Mouse (Mus musculus): ENCODE results near the gene Parp1.

The Parp1 gene

DNA sequence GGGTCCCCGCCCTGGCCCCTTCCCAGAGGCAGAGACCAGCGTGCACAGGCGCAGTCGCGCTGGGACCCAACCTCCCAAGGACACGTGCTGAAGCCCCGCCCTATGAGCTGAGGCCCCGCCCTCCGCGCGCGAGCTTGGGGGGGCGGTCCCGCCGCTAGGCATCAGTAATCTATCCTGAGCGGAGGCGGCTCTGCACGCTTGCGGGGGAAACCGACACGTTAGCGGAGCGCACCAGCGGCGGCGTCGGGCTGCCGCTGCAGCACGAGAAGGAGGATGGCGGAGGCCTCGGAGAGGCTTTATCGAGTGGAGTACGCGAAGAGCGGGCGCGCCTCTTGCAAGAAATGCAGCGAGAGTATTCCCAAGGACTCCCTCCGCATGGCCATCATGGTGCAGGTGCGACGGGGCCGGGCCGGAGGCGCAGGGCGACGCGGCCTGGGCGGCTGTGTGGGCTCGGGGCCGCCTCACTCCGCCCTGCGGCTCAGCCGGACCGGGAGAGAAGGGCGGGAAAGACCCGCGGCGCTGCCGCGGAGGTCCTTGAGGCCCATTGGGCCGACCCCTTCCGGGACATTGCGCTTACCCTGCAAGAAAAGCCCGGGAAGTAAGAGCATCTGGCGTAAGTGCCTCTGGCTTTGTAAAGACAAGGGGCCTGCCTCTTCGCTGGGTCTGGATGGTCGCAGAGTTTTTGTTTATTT, at the start of gene Parp1:
Gene Parp1 (plus strand): TSS at position 164 of the 692 bp plus-strand sequence.
- peak; percentile 98 for DNase-seq (ENCODE audit: low spot score in 2 of 2)

DNA sequence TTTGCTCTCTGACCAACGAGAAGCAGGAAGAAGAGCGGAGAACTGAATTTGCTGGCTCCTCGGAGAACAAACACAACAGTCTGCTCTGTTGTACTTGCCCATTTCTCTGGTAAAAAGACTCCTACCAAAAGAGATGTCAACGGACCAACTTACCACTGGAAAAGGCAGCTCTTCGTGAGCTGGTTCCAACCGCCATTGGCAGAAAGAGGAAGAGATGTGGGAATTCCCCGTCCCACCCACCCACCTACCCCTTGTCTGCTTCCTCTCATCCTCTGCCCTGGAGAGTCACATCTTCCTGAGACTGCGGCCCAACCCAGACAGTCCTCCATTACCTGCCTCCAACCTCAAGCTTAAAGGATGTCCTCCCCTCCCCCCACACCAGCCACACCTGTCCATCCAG, 49.2 kb upstream of the Parp1 start:
- DNase-seq (ENCODE audit: low spot score in 2 of 2), result no peak

- peak; percentile 81 to 85 for DNase-seq (ENCODE audit: low spot score in 2 of 2)
Observed at GRCm38 (mm10) chr1:180520190-180520589, 48.5 kb upstream of the Parp1 start.

- no peak for DNase-seq (ENCODE audit: low spot score in 2 of 2)
Observed at GRCm38 (mm10) chr1:180523320-180523719, 45.4 kb upstream of the Parp1 start.

DNA sequence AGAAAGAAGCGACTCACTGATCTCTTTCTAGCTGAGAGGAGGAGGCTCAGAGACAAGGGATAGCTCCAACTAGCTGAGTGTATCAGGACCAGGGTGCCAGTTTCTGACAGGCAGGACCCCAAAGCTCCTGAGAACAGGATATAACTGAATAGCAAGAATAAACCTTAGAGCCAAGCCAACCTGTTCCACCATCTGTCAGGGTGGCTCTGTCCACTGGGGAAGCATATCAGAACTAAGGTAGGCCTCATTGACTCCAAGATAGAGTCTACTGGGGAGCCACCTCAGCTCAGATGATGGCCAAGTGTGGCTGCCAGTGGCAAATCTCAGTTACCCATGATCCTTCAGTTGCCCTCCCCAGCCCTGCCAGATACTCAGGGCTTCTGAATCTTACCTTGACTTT, 43.4 kb upstream of the Parp1 start:
- DNase-seq (ENCODE audit: low spot score in 2 of 2), result no peak

DNA sequence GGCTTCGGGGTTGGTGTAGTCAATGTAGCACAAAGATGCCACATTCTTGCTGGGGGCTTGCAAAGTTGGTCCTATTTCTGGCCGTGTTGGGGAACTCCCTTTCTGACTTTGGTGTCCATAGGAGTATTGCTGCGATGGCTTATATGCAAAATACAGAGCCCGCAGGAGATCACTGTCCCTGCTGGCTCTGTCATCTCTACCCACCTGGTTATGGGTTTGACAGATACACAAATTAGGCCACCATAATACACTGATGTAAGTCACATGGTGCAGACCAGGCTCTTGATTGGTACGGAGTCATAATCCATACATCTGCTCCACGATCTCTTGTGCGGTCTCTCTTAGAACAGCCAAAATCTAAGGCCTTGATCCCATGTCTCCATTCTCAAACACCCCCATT, 38.9 kb upstream of the Parp1 start:
- DNase-seq (ENCODE audit: low spot score in 2 of 2), result no peak

- DNase-seq (ENCODE audit: low spot score in 2 of 2), result no peak
Observed at GRCm38 (mm10) chr1:180530457-180531263, 38.1 kb upstream of the Parp1 start.

DNA sequence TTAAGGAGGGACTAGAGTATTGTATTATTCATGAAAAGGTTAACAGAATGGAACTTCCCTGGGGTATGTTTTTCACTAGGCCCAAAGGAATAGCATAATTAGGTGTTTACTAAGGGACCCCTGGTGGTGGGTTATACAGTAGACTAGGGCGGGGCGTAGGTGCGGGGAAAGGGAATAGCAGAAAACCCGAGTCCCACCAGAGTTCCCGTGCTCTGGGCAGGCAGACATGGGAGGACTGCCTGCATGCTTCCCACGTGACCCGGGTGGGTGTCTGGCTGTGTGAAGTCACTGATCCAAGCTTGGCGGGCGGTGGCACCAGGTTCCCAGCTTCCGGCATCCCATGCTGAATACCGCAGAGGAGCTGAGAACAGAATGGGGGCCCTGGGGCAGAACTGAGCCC, 36.1 kb upstream of the Parp1 start:
- no peak for DNase-seq (ENCODE audit: low spot score in 2 of 2)

- DNase-seq (ENCODE audit: low spot score in 2 of 2), result no peak
Observed at GRCm38 (mm10) chr1:180536719-180537118, 32.0 kb upstream of the Parp1 start.

- no peak for DNase-seq (ENCODE audit: low spot score in 2 of 2)
Observed at GRCm38 (mm10) chr1:180541251-180541650, 27.5 kb upstream of the Parp1 start.

DNA sequence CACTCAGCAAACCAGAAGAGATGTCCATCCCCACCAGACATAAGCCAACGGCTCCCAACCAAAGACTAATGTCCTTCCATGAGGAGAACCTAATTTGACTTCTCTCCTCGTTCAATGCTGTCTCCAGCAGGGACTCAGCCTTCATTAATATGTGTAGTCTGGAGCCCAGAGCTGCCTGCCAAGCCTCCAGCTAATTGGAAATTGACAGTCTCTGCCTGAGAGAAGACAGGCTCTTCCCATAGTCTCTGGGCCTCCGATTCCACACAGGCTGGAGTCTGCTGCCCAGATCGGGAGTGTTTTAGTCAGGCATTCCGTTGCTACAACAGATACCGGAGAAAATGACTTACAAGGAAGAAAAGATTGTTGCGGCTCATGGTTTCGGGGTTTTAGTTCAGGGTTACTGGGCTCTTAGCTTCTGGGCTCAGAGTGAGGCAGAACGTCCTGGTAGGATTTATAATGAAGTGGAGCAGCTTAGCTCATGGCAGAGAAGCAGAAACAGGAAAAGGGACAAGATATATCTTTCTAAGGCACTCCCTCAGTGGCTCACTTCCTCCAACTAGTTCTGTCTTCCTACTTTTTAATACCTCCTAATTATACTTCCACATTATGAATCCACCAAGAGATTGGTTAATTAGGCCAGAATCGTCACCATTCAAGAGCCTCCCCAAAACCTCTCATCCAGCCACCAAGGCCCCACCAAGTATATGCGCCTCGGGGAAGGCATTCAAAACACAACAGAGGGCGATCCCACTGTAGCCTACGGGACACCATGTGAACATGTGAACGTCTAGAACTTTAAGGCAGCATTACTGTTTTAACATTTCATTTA, 26.6 kb upstream of the Parp1 start:
- DNase-seq (ENCODE audit: low spot score in 2 of 2), result peak; percentile 55 to 65

DNA sequence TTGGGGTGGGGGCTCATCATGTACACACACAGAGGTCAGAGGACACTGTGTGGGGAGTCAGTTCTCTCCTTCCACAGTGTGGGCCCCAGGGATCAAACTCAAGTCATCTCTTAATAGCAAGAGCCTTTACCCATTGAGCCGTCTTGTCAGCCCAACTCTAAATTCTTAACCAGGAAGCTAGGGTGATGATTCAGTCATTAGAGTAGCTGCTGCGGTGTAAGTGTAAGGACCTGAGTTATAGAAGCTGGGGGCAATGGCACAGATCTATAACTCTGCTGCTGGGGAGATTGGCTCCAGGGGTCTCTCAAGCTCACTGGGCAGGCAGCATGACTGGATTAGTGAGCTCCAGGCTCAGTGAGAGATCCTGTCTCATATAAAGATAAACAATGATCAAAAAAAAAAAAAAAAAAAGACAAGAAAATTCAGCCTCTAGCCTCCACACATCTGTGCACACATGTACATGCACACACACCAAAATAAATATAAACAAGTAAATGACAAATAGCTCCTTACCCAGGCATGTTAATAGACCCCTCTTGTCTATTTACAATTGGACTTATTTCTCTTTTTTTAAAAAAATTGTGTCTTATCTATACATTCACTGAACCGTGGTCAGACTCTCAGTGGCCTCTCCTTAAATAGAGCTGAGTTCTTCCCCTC, 25.9 kb upstream of the Parp1 start:
- no peak for DNase-seq (ENCODE audit: low spot score in 2 of 2)

- no peak for DNase-seq (ENCODE audit: low spot score in 2 of 2)
Observed at GRCm38 (mm10) chr1:180545918-180546545, 22.7 kb upstream of the Parp1 start.

GRCm38 (mm10) chr1:180546798-180547750, 21.6 kb upstream of the Parp1 start:
- no peak for DNase-seq (ENCODE audit: low spot score in 2 of 2)

DNA sequence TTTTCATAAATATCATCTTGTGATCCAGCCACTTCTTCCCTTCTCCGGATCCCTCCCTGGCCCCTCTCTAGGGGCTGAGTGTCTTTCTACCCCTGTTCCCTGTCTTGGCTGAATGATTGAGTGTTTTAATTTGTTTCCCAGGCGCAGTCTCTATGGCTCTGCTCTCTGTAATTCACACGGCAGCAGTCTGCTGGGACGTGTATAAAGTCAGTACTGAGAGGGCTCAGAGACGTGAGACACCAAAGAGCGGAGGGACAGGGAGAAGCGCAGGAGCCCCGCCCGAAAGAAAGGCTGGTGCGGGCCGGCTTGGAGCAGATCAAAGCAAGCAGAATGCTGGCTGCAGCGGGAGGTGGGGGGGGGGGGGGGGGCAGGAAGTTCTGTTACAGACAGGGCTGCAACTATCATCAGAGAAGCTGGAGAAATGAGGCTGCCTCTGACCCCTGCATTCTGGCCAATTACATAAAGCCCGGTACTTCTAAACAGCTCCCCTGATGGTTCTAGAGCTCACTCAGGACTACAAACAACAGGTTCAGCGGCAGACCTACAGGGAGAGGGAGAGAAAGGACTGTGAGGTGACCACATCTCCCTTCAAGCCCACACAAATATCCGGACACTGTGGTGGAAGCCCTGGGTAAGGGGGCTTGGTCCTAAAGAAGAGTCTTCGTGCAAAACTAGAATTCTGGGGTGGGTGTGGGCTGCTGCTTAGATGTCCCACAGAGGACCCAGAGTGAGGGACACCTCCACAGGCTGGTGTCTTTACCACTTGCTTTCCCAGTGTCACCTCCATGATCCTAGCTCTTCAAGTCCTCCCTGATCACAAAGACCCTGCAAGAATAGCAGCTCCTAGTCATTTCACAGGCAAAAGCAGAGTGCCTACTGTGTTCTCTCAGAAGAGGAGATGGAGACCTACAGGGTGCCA, 20.7 kb upstream of the Parp1 start:
- no peak for DNase-seq (ENCODE audit: low spot score in 2 of 2)

- no peak for DNase-seq (ENCODE audit: low spot score in 2 of 2)
Observed at GRCm38 (mm10) chr1:180549539-180550308, 19.0 kb upstream of the Parp1 start.

DNA sequence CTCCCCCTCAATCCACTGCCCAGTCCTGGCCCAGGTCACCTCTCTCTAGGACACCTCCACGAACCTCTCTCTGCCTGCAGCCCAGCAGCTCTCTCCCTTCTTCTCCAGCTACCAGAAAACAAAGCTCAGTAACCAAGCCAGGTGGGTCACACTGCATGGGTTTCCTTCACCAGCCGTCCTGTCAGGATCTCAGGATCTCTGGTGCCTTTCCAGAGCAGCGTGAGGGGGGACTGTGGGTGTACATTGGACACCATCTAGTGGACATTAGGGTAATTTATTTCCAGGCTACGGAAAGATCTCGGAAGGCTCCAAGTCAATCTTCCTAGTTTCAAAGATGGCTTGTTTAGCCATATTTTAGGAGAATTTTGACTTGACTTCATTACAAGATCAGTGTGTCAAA, 18.0 kb upstream of the Parp1 start:
- DNase-seq (ENCODE audit: low spot score in 2 of 2), result peak in 1 of 2 experiments; percentile 56

DNA sequence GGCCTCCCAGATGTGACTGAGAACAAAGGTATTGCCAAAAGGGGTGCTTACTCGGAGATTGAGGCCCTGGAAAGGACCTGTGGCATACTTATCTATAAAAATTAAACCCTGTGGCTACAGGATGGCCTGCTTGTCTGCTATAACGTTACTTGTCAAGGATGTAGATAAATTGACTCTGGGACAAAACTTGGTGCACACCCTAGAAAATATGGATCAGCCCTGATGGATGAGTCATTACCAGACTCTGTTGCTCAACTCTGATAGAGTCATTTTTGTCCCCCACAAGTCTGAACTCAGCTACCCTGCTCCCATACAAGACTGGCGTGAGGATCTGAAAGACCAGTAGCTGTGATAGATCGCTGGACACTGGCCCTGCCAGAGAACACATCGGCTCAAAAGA, 11.8 kb upstream of the Parp1 start:
- no peak for DNase-seq (ENCODE audit: low spot score in 2 of 2)

All from right cerebral cortex, postnatal 10 days (tissue).